Mouse (Mus musculus) small intestine, adult 2 months (tissue): ENCODE measurements around the gene Ramac. TPM values are rescaled to one million over a fixed set of nuclear protein-coding genes. Genes with fewer than 3 reads are reported as not detected.

ENCODE experiments used
- H3K27ac ChIP-seq: fragments of 200-500 bp; 2 replicates; pipeline ENCODE4 v1.5.1; 2012; ENCODE audit warnings: low read depth, low read length, control low read depth, inconsistent platforms; ENCODE audit not compliant: insufficient read depth
- H3K27me3 ChIP-seq: fragments of 200-500 bp; 2 replicates; pipeline ENCODE4 v1.6.1; 2012; ENCODE audit warnings: mild to moderate bottlenecking, moderate library complexity, low read length, inconsistent platforms; ENCODE audit not compliant: control insufficient read depth, insufficient read depth
- H3K36me3 ChIP-seq: fragments of 200-500 bp; 2 replicates; pipeline ENCODE4 v1.6.1; 2012; ENCODE audit warnings: mild to moderate bottlenecking, low read length, control low read depth, inconsistent platforms; ENCODE audit not compliant: control insufficient read depth, insufficient read depth
- H3K4me1 ChIP-seq: fragments of 200-500 bp; 2 replicates; pipeline ENCODE4 v1.6.1; 2012; ENCODE audit warnings: low read length, inconsistent platforms, mixed read lengths; ENCODE audit not compliant: control insufficient read depth, insufficient read depth, insufficient read length
- H3K4me3 ChIP-seq: fragments of 200-500 bp; 2 replicates; pipeline ENCODE4 v1.5.1; 2012; ENCODE audit warnings: low read depth, mild to moderate bottlenecking, control low read depth, inconsistent platforms, low read length, moderate library complexity
- CTCF ChIP-seq: fragments of 200-500 bp; IDR thresholded peaks from 2 replicates; pipeline ENCODE4 v1.5.1; 2012; ENCODE audit warnings: low read depth, mild to moderate bottlenecking, control low read depth, inconsistent platforms, low read length, moderate library complexity, mixed read lengths; ENCODE audit not compliant: insufficient replicate concordance, insufficient read length; ENCODE audit errors: extremely low read depth
- POLR2A ChIP-seq: fragments of 200-500 bp; IDR thresholded peaks from 2 replicates; pipeline ENCODE4 v1.6.1; 2012; ENCODE audit warnings: low read depth, mild to moderate bottlenecking, control low read depth, inconsistent platforms, low read length, moderate library complexity
- WGBS: fragments of 180-500 bp; shearing (Covaris S2); methylation state at CpG from one replicate; pipeline ENCODE4 v1.1.7; 2018; 5-methylcytosine and 5-hydroxymethylcytosine counted together
- polyA plus RNA-seq: library from polyadenylated mRNA; depleted of rRNA; stranded (reverse); fragments of >200 nt; gene quantifications from 2 replicates; pipeline ENCODE4 v1.2.3, GENCODE M21; 2012

Gene Ramac
- polyA plus RNA-seq, 1 experiment, result 3.7 TPM

- no peak overlapping the region for H3K27ac ChIP-seq
- H3K36me3 ChIP-seq, result no peaks in the 10 kb centered on the region
- no peak overlapping the region for H3K4me3 ChIP-seq
- TF ChIP-seq CTCF, result peak; percentile 57; the same call in 1 of the 2 replicates
- no peak for TF ChIP-seq POLR2A
- 48% methylated on average over 4 of the region's 4 CpGs for WGBS
- H3K4me1 ChIP-seq, result no peaks in the 10 kb centered on the region
- H3K27me3 ChIP-seq, result no peaks in the 10 kb centered on the region; the same call in 1 of the 2 replicates
Measured at GRCm38 (mm10) chr7:81744145-81744544, 18.6 kb upstream of the Ramac start.

GRCm38 (mm10) chr7:81747956-81748355, 14.8 kb upstream of the Ramac start:
- no peak overlapping the region for H3K4me3 ChIP-seq
- H3K4me1 ChIP-seq, result no peaks in the 10 kb centered on the region
- H3K27ac ChIP-seq, result no peak overlapping the region
- H3K27me3 ChIP-seq, result no peaks in the 10 kb centered on the region; the same call in 1 of the 2 replicates
- TF ChIP-seq CTCF (no peak), POLR2A (no peak)
- WGBS, result 61% methylated on average over 3 of the region's 3 CpGs
- no peaks in the 10 kb centered on the region for H3K36me3 ChIP-seq

DNA sequence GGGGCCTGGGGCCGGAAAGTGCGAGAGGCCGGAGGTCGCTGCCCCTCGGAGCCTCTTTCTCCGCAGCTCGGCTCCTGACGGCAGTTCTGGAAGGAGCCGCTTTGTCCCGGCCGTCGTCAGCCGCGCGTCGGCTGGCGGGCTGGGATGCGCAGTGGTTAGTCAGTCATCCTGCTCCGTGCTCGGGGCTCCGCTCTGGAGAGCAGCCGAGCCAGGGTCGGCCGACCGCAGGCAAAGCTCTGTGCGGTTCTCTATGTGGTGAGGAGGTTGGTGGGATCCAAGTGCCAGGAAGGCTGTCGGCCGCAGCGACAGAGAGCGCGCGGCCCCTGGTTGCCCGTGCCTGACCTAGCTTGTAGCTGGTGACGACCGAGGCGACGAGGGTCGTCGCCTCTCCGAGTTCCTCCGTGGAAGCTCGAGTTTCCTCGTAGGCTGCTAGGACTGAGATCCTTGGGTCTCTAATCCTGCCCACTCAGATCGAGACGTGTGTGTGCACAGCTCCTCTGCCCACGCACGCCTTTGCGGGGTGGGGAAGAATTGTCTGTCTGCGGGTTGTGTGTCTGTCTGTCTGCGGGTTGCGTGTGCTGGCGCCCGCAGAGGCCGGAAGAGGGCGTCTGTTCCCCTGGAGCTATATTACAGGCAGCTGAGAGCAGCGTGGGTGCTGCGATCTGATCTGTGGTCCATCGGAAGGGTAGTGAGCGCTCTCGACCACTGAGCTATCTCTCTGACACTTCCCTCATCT, 553 bp downstream of the Ramac start:
- H3K36me3 ChIP-seq, result no peaks in the 10 kb centered on the region; the same call in 1 of the 2 replicates

DNA sequence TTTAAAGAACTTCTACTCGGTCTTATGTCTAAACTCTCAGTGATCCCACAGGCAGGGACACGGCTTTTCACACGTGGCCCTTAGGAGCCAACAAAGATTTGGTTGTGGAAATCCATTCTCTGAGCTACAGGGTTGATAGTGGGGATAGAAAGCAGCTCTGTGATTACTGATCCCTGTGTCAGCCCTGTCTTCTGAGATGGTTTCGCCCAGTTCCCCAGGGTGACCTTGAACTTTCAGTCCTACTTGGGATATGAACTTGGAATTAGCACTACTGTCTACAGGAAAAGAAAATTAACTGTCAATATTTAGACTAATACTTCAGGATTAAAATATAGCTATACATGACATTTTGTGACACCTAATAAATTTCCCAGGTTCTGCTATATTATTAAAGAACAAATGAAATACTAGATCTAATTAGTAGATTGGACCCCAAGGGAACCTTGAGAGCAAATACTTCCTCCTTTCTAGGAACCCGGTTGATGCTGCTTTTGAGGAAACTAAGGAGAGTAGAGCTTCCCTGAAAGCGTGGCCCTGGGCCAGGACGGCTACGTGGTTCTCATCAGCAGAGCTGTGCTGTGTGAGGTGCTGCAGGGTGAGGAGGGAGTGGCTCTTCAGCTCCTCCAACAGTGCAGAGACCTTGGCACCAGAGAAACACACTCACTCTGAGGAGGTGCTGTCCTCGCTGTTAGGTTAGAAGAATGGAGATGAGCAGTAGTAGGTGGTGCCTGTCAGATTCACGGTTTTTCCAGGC, 10.2 kb downstream of the Ramac start:
- no peak overlapping the region for H3K4me3 ChIP-seq
- H3K27me3 ChIP-seq, result no peaks in the 10 kb centered on the region
- TF ChIP-seq POLR2A, result no peak
- TF ChIP-seq CTCF, result no peak
- no peak overlapping the region for H3K27ac ChIP-seq
- 0 out of 2 replicates have a peak, but pooled peaks cover 3% of the 10 kb centered on the region for H3K36me3 ChIP-seq
- peaks cover 5% of the 10 kb centered on the region; the same call in 1 of the 2 replicates for H3K4me1 ChIP-seq
- WGBS, result 38% methylated on average over 10 of the region's 10 CpGs

More for the DNA sequence above, 553 bp downstream of the Ramac start:
- no peaks in the 10 kb centered on the region for H3K27me3 ChIP-seq
- no peak for TF ChIP-seq POLR2A
- TF ChIP-seq CTCF, result peak; percentile 48; the same call in 1 of the 2 replicates
- peak overlapping the region; percentile 95 for H3K4me3 ChIP-seq
- H3K27ac ChIP-seq, result peak overlapping the region; percentile 21; the same call in 1 of the 2 replicates
- WGBS, result 2% methylated on average over 60 of the region's 60 CpGs
- peaks cover 8% of the 10 kb centered on the region; the same call in 1 of the 2 replicates for H3K4me1 ChIP-seq

- peaks cover 6% of the 10 kb centered on the region for H3K36me3 ChIP-seq
- H3K27ac ChIP-seq, result no peak overlapping the region
- H3K4me1 ChIP-seq, result peaks cover 5% of the 10 kb centered on the region; the same call in 1 of the 2 replicates
- no peak overlapping the region for H3K4me3 ChIP-seq
- no peak for TF ChIP-seq CTCF
- no peak for TF ChIP-seq POLR2A
- 79% methylated on average over 5 of the region's 5 CpGs for WGBS
- no peaks in the 10 kb centered on the region for H3K27me3 ChIP-seq
Measured at GRCm38 (mm10) chr7:81775325-81775724, 12.6 kb downstream of the Ramac start.

DNA sequence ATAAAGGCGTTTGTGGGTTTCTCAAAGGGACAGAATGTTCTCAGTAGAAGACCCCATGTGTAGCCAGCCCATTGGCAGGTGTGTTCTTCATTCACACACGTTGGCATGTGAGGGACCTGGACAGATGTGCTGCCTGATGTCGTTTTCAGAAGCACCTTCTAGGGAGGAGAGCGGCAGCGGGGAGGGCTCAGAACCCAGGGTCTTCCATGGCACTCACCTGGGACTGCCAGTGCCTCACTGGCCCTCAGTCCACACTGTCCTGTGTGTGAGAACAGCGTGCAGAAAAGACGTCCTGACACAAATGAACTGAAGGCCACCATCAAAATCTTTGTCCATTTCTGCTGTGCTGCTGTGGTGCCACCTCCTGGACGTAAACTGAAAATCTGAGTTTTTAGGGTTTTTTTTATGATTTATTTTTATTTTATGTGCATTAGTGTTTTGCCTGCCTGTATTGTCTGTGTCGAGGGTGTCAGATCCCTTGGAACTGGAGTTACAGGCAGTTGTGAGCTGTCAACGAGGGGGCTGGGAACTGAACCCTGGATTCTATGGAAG, 15.0 kb downstream of the Ramac start:
- 65% methylated on average over 10 of the region's 10 CpGs for WGBS
- H3K4me1 ChIP-seq, result peaks cover 5% of the 10 kb centered on the region; the same call in 1 of the 2 replicates
- no peaks in the 10 kb centered on the region for H3K27me3 ChIP-seq
- no peak overlapping the region for H3K4me3 ChIP-seq
- no peak overlapping the region for H3K27ac ChIP-seq
- peaks cover 18% of the 10 kb centered on the region for H3K36me3 ChIP-seq
- no peak for TF ChIP-seq CTCF

DNA sequence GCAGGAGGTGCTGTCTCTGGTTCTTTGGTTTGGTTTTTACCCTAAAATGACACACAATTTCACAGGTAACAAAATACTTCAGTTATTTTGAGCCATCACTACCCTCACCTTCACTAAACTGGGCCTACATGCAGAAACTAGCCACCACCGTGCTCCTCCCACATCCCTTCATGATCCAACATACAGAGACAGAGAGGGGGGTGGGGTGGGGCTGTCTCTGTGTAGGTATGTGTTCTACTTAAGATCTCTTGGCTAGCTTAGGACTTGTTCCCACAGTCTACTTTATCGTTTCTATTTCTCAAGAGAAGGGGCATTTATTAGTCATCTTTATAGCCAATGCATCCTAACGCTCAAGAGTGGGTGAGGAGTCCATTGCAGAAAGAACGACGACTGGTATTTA, 25.8 kb downstream of the Ramac start:
- H3K4me1 ChIP-seq, result peaks cover 3% of the 10 kb centered on the region
- WGBS, result 3% methylated on average over 5 of the region's 5 CpGs
- H3K27ac ChIP-seq, result peak overlapping the region; percentile 93
- no peaks in the 10 kb centered on the region for H3K27me3 ChIP-seq
- H3K36me3 ChIP-seq, result peaks cover 5% of the 10 kb centered on the region
- TF ChIP-seq POLR2A, result no peak
- H3K4me3 ChIP-seq, result peak overlapping the region; percentile 86
